Mouse (Mus musculus) neural tube, embryonic 12.5 days (tissue): ENCODE results near the gene Homer1. TPM values are rescaled to one million over a fixed set of nuclear protein-coding genes. Genes with fewer than 3 reads are reported as not detected.

ENCODE experiments used
- ATAC-seq: fragments of 200-750 bp; cut with Nextera tagmentation; 2 replicates; pipeline ENCODE4 v1.8.0; 2017; ENCODE audit warnings: low read depth, mild to moderate bottlenecking, moderate TSS enrichment, moderate library complexity; ENCODE audit not compliant: low FRiP score
- H3K27ac ChIP-seq: fragments of 300-500 bp; sonication (generic); 2 replicates; pipeline ENCODE4 v1.5.1; 2016
- H3K27me3 ChIP-seq: fragments of 300-500 bp; sonication (generic); replicated peaks from 2 replicates; pipeline ENCODE4 v1.6.1; 2016; ENCODE audit warnings: mild to moderate bottlenecking
- H3K36me3 ChIP-seq: fragments of 300-500 bp; sonication (generic); 2 replicates; pipeline ENCODE4 v1.6.1; 2016; ENCODE audit warnings: mild to moderate bottlenecking
- H3K4me1 ChIP-seq: fragments of 300-500 bp; sonication (generic); 2 replicates; pipeline ENCODE4 v1.6.1; 2016
- H3K4me2 ChIP-seq: fragments of 300-500 bp; sonication (generic); replicated peaks from 2 replicates; pipeline ENCODE4 v1.6.1; 2016; ENCODE audit warnings: mild to moderate bottlenecking
- H3K4me3 ChIP-seq: fragments of 300-500 bp; sonication (generic); 2 replicates; pipeline ENCODE4 v1.5.1; 2016
- H3K9ac ChIP-seq: fragments of 300-500 bp; sonication (generic); 2 replicates; pipeline ENCODE4 v1.6.1; 2016; ENCODE audit warnings: mild to moderate bottlenecking
- H3K9me3 ChIP-seq: fragments of 300-500 bp; sonication (generic); 2 replicates; pipeline ENCODE4 v1.6.1; 2016; ENCODE audit warnings: mild to moderate bottlenecking
- WGBS: fragments of 180-500 bp; shearing (Covaris S2); methylation state at CpG from one replicate; pipeline ENCODE4 v1.1.7; 2016; 5-methylcytosine and 5-hydroxymethylcytosine counted together
- polyA plus RNA-seq: library from polyadenylated mRNA; unstranded; fragments of >200 nt; fragmentation: Nextera tagmentation; extraction: Ambion mirVana; gene quantifications from 2 replicates; pipeline ENCODE4 v1.2.1, GENCODE M21; 2016

The Homer1 gene
- polyA plus RNA-seq, 1 experiment from 2014 or later: 18.2 TPM

DNA sequence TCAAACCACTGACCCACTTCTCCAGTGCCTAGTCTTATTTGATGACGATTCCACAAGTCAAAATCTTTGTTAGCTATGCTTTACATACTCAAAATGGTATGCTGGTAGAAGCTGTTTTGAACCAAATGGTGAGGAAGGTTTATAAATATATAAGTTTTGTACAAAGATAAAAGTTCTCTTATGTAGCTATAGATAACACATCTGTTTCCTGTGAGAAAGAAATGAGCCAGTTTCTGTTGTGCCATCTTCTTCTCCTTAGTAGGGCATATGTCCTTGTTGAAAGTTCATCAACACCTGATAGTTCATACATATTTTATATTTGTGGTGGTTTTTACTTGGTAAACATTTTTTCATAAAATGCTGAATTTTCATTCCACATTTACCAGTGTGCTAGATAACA is 45.0 kb downstream of the Homer1 start:
- H3K4me3 ChIP-seq: no peak overlapping the region
- H3K27ac ChIP-seq: no peak overlapping the region
- 95% methylated on average over 1 of the region's 1 CpGs for WGBS
- H3K27me3 ChIP-seq: no peaks in the 10 kb centered on the region
- no peak for ATAC-seq
- no peak overlapping the region for H3K4me2 ChIP-seq
- H3K9me3 ChIP-seq: no peaks in the 10 kb centered on the region
- H3K4me1 ChIP-seq: no peaks in the 10 kb centered on the region
- no peak overlapping the region for H3K9ac ChIP-seq
- H3K36me3 ChIP-seq: peaks cover under 1% of the 10 kb centered on the region; the same call in 1 of the 2 replicates

DNA sequence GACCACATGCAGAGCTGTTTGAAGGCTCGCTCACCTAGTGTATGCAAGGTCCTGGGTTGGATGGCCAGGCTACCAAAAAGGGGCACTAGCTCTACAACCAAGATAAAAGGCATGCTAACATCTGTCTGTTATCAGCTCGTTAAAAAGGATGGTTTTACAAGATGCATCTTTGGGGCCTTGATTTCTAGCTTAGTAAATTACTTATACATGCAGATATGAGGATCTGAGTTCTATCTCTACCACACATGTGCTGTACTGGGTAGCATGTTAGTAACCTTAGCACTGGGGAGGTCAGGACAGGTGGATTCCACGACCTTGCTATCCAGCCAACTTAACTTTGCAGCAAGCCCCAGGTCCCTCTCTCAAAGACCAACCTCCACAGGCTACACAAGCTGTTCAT is 46.4 kb downstream of the Homer1 start:
- no peaks in the 10 kb centered on the region for H3K4me1 ChIP-seq
- H3K9me3 ChIP-seq: no peaks in the 10 kb centered on the region
- peaks cover 6% of the 10 kb centered on the region; the same call in 1 of the 2 replicates for H3K36me3 ChIP-seq
- H3K27me3 ChIP-seq: no peaks in the 10 kb centered on the region
- no peak overlapping the region for H3K9ac ChIP-seq
- no peak for ATAC-seq
- no peak overlapping the region for H3K27ac ChIP-seq
- no peak overlapping the region for H3K4me2 ChIP-seq
- no peak overlapping the region for H3K4me3 ChIP-seq
- 81% methylated on average over 3 of the region's 3 CpGs for WGBS

DNA sequence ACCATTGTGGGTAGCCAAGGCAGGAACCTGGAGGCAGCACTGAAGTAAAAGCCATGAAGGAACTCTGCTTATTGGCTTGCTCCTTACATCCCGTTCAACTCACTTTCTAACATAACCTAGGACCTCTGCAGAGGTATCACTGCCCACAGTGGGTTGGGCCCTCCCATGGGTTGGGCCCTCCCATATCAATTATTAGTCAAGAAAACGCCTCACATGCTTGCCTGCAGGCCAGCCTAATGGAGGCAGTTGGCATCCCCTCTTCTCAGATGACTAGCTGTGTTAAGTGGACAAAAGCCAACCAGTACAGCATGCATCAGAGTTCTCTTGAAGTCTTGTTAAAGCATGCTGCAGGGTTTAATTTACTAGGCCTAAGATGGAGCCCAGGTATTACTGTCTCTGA is 52.6 kb downstream of the Homer1 start:
- H3K36me3 ChIP-seq: peaks cover 6% of the 10 kb centered on the region; the same call in 1 of the 2 replicates
- ATAC-seq: no peak
- no peaks in the 10 kb centered on the region for H3K4me1 ChIP-seq
- H3K4me3 ChIP-seq: no peak overlapping the region
- 79% methylated on average over 2 of the region's 2 CpGs for WGBS
- H3K4me2 ChIP-seq: no peak overlapping the region
- no peak overlapping the region for H3K27ac ChIP-seq
- H3K9me3 ChIP-seq: no peaks in the 10 kb centered on the region
- no peaks in the 10 kb centered on the region for H3K27me3 ChIP-seq
- H3K9ac ChIP-seq: no peak overlapping the region

DNA sequence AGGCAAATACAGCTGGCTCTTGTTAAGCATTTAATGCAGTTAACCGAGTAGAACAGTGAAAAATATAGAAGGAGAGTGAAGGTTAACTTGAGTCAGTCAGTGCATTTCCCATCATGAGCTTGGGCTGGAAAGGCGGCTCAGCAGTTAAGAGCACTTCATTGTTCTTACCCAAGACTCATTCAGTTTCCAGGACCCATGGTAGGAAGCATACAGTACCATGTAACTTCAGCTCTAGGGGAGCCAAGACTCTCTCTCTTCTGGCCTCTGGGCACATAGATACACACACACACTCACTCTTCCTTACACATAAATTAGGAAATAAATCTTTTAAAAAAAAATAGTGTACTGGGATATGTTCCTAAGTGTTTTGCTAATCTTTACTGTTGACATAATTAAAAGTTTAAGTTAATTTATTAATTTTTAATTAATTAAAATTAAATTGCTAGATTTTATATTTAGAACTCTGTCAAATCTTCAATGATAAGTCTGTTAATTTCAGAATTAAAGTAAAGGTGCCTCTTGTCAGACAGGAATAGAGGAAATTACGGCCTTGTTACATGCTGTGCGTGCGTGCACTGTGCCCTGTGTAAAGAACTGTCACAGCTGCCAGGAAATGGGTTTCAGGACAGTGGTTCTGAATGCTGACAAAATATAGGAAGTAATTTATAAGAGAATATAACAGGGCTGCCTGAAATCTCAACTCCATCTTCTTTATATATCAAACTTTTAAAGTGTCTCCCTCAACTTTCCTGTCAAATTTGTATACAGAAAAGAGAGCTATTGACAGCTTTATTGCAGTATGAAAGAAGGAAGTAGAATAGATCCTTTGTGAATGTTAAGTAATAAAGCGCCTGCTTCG is 55.2 kb downstream of the Homer1 start:
- H3K4me3 ChIP-seq: no peak overlapping the region
- H3K27me3 ChIP-seq: no peaks in the 10 kb centered on the region
- H3K4me2 ChIP-seq: no peak overlapping the region
- no peaks in the 10 kb centered on the region for H3K9me3 ChIP-seq
- no peak overlapping the region for H3K27ac ChIP-seq
- ATAC-seq: 0 out of 2 replicates have a peak, but pooled peaks have one; percentile 33
- no peak overlapping the region for H3K9ac ChIP-seq
- 51% methylated on average over 7 of the region's 7 CpGs for WGBS
- peaks cover 3% of the 10 kb centered on the region; the same call in 1 of the 2 replicates for H3K36me3 ChIP-seq
- no peaks in the 10 kb centered on the region for H3K4me1 ChIP-seq

DNA sequence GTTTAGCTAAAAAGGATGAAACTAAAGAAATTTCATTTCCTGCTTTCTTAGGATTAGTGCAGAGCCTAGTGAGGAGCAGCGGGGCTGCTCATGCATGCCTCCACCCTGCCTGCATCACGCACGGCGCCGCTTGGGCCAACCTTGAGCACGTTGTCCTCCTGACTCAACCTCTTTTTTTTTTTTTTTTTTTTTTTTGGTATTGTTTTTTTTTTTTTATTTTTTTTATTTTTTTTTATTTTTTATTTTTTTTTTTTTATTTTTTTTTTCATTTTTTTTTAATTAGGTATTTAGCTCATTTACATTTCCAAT is 55.8 kb downstream of the Homer1 start:
- ATAC-seq: no peak
- 81% methylated on average over 6 of the region's 6 CpGs for WGBS
- no peaks in the 10 kb centered on the region for H3K27me3 ChIP-seq
- H3K36me3 ChIP-seq: no peaks in the 10 kb centered on the region
- H3K9me3 ChIP-seq: no peaks in the 10 kb centered on the region
- no peak overlapping the region for H3K4me2 ChIP-seq
- no peak overlapping the region for H3K4me3 ChIP-seq
- no peak overlapping the region for H3K27ac ChIP-seq
- H3K9ac ChIP-seq: no peak overlapping the region
- no peaks in the 10 kb centered on the region for H3K4me1 ChIP-seq

DNA sequence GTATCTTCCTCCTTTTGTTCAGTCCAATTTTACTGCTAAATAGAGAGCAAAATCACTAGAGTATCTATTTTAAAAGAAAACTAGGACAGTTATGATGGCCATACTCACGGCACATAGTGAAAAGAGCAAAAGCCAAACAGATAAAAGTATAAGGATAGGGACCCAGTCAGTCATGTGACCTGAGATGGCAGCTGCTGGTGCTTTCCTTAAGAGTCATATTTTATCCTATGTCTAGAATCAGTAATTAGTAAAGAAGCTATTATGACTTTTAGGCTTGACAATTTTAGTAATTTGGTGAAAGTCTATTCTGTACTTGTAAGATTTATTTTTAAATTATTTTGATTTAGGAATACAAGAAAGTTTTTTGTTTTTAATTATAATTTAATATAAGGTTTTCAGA is 59.1 kb downstream of the Homer1 start:
- 100% methylated on average over 1 of the region's 1 CpGs for WGBS
- no peaks in the 10 kb centered on the region for H3K9me3 ChIP-seq
- no peak overlapping the region for H3K4me3 ChIP-seq
- no peaks in the 10 kb centered on the region for H3K27me3 ChIP-seq
- no peaks in the 10 kb centered on the region for H3K36me3 ChIP-seq
- H3K27ac ChIP-seq: no peak overlapping the region
- no peak for ATAC-seq
- H3K4me2 ChIP-seq: no peak overlapping the region
- no peaks in the 10 kb centered on the region for H3K4me1 ChIP-seq
- no peak overlapping the region for H3K9ac ChIP-seq

DNA sequence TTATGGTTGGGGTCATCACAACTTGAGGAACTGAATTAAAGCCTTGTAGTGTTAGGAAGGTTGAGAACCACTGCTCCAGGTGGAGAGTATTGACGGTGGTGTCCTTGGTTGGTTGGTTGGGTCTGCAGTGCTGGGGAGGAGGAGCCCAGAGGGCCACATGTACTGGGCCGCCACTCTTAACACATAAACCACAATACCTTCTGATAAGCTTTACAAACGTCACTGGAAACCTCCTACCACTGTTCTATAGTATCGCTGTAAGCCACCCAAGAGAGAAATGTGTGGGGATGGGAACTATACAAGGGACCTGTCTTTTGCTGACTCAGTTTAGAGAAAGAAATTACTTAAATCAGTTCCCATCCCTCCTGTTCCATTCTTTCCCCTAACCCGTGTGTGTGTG is 68.1 kb downstream of the Homer1 start:
- no peak overlapping the region for H3K4me3 ChIP-seq
- H3K27me3 ChIP-seq: no peaks in the 10 kb centered on the region
- H3K4me1 ChIP-seq: no peaks in the 10 kb centered on the region
- H3K27ac ChIP-seq: no peak overlapping the region
- H3K9me3 ChIP-seq: no peaks in the 10 kb centered on the region
- no peaks in the 10 kb centered on the region for H3K36me3 ChIP-seq
- H3K4me2 ChIP-seq: no peak overlapping the region
- no peak overlapping the region for H3K9ac ChIP-seq
- 82% methylated on average over 5 of the region's 5 CpGs for WGBS
- ATAC-seq: no peak

DNA sequence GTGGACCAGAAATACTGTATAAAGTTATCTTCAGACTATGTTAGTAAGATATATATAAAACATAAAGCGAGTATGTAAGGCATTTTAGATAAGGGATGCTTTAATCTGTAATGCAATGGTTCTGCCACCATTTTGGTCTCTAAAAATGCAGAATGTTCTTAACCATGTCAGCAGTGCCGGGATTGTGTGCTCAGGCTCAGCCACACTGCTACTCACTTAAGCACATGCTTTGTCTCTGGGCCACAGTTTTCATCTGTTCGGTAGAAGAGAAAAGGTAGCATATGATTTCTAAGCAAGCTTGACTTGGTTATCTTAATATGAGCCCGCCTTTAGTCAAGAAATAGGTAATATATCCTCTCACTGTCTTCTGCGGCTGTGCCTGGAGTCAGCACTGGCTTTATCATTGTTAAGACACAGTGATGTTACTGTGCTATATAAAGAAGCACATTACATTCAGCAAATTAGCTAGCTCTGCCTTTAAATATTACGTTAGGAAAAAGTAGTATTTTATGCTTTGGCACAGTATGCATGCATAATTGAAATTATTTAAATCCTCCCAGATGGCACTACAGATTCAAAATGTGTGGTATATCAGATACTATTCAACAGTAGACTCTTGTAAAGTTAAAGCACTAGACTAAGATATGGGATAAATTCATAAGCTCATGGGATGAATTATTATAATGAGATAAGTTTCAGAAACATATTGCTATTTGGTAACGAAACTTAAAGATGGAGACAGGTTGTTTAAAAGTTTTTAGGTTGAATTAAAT is 69.6 kb downstream of the Homer1 start:
- Histone ChIP-seq H3K4me3 (no peak overlapping the region), H3K27ac (no peak overlapping the region), H3K4me2 (no peak overlapping the region), H3K27me3 (no peaks in the 10 kb centered on the region), H3K4me1 (no peaks in the 10 kb centered on the region), H3K9me3 (no peaks in the 10 kb centered on the region), H3K36me3 (no peaks in the 10 kb centered on the region), H3K9ac (no peak overlapping the region)
- ATAC-seq: no peak
- 92% methylated on average over 7 of the region's 7 CpGs for WGBS

DNA sequence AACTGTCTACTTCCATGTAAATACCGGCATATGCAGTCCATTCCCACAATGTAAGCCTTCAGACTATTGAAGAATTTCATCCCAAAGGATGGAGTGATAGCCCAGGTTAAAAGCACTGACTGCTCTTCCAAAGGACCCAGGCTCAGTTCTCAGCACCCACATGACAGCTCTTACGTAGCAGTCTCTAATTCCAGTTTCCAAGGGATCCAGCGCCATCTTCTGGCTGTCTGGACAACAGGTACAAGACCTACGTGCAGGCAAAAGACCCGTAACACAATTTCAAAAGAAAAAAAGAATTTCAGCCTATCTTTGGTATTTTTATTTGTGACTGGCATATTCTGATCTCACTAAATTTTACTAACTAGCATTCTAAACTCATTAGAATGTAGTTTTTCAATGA is 75.0 kb downstream of the Homer1 start:
- Histone ChIP-seq H3K27me3 (no peaks in the 10 kb centered on the region), H3K9ac (no peak overlapping the region), H3K4me3 (no peak overlapping the region), H3K9me3 (no peaks in the 10 kb centered on the region), H3K36me3 (no peaks in the 10 kb centered on the region), H3K4me1 (no peaks in the 10 kb centered on the region), H3K4me2 (no peak overlapping the region), H3K27ac (no peak overlapping the region)
- 94% methylated on average over 5 of the region's 5 CpGs for WGBS
- ATAC-seq: no peak

DNA sequence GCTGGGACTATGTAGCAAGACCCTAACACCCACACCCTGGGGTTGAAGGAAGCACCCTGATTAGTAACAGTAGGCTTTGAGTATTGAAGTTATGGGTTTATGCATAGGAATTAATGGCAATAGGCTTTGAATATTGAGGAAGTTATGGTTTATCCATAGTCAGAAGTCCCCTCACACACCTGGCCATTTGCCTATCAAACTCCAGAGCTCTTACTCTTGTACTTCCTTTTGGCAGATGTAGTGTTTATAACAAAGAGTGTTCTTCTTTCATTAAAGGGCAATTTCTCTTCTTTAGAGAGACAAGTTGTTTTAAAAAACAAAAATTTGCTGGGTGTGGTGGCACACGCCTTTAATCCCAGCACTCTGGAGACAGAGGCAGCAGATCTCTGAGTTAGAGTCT is 79.1 kb downstream of the Homer1 start:
- Histone ChIP-seq H3K36me3 (no peaks in the 10 kb centered on the region), H3K9me3 (no peaks in the 10 kb centered on the region), H3K4me2 (no peak overlapping the region), H3K4me3 (no peak overlapping the region), H3K4me1 (no peaks in the 10 kb centered on the region), H3K27me3 (no peaks in the 10 kb centered on the region), H3K9ac (no peak overlapping the region), H3K27ac (no peak overlapping the region)
- no peak for ATAC-seq
- 93% methylated on average over 1 of the region's 1 CpGs for WGBS

DNA sequence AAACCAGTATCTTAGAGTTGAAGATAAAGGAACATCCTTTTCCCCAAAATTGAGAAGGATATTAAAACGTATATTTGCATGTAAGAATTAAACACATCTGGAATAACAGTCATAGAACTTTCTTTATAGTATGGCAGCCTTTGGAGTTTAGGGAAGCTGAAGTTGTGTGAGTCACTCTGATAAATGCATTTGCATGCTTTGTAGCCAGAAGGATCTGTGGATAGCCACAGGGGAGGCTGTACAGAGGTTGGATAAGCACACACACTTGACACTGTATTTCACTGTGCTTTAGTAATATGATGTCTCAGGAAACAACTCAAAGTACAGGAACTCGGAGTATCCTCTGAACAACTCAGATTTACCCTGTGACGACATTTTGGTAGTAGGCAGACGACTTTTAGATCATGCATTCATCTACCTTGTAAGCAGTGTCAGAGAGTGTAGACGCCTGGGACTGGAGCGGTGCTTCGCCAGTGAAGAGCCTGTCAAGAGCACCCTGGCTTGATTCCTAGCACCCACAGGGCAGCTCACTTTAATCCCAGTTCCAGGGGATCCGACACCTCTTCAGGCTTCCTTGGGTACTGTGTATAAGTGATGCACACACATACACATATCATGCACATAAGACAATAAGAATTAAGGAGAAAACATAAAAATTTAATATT is 81.1 kb downstream of the Homer1 start:
- H3K4me2 ChIP-seq: no peak overlapping the region
- 94% methylated on average over 8 of the region's 8 CpGs for WGBS
- H3K9ac ChIP-seq: no peak overlapping the region
- no peaks in the 10 kb centered on the region for H3K27me3 ChIP-seq
- H3K4me3 ChIP-seq: no peak overlapping the region
- ATAC-seq: no peak
- H3K4me1 ChIP-seq: no peaks in the 10 kb centered on the region
- H3K9me3 ChIP-seq: no peaks in the 10 kb centered on the region
- no peaks in the 10 kb centered on the region for H3K36me3 ChIP-seq
- no peak overlapping the region for H3K27ac ChIP-seq

DNA sequence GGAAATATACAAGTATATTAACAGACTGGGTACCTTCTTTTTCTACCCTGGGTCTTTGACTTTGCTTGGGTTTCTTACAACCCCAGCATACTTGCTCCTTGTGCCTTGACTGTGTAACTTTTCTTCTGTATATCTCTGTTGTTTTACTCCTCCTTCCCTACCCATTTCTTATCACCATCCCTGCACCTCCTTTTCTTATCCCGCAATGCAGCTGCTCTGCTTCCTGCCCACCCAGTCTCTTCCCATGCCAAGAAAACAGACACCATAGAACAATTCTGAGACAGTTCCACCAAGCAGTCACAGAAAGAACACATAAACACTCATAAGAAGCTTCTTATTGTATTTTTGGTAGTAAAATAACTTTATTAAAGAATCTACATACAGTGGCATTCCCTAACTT is 81.9 kb downstream of the Homer1 start:
- Histone ChIP-seq H3K4me3 (no peak overlapping the region), H3K4me2 (no peak overlapping the region), H3K4me1 (no peaks in the 10 kb centered on the region), H3K27ac (no peak overlapping the region), H3K9ac (no peak overlapping the region), H3K9me3 (no peaks in the 10 kb centered on the region), H3K27me3 (no peaks in the 10 kb centered on the region), H3K36me3 (no peaks in the 10 kb centered on the region)
- 85% methylated on average over 1 of the region's 1 CpGs for WGBS
- ATAC-seq: no peak
